Mouse (Mus musculus) stomach, postnatal 0 days (tissue): ENCODE measurements around the gene Cfap52.

Experiments used
- CTCF ChIP-seq: IDR thresholded peaks from 2 replicates; pipeline ENCODE4 v1.5.1; 2016; ENCODE audit warnings: antibody characterized with exemption, low read depth, mild to moderate bottlenecking, moderate library complexity
- EP300 ChIP-seq: optimal IDR thresholded peaks from 2 replicates; pipeline ENCODE3; 2016; ENCODE audit warnings: antibody characterized with exemption

DNA sequence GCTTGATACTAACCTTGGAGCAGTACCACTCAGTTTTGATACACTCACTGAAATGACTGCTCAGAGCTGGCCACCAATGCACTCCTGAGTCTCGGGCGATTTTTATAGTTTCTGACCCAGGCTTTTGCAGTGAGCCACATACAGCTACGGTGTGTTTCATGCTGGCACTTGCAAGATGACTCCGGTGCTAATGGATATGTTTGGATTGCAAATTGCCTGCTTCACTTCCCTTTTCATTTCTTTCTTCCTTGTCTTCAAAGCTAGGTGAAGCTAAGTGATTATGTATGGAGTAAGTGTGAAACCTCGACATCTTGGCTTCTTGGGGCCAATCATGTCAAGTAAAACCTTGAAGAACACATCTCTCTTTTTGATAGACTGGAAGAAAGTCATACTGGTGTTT, 43.9 kb upstream of the Cfap52 start:
- TF ChIP-seq EP300, result no peak
- TF ChIP-seq CTCF, result no peak
